Mouse (Mus musculus) kidney, adult 2 months (tissue): ENCODE measurements at regions not wholly inside any gene's neighbourhood (a gene's known extent, or its start where the extent isn't known, plus 50 kb on each side); places are given as distances from the start of the nearest gene placed in this dataset.
A peak's percentile ranks its signal among the peaks of the same experiment; 100 is the strongest.

ENCODE experiments used
- DNase-seq: peaks from one replicate; pipeline ENCODE4 v3.0.0; 2021
- H3K27ac ChIP-seq: fragments of 200-500 bp; 2 replicates; pipeline ENCODE4 v1.5.1; 2012; ENCODE audit warnings: low read depth, low read length, control low read depth, inconsistent platforms; ENCODE audit not compliant: insufficient read depth
- H3K27me3 ChIP-seq: fragments of 200-500 bp; replicated peaks from 2 replicates; pipeline ENCODE4 v1.6.1; 2012; ENCODE audit warnings: mild to moderate bottlenecking, moderate library complexity, low read length, inconsistent platforms; ENCODE audit not compliant: control insufficient read depth, insufficient read depth
- H3K36me3 ChIP-seq: fragments of 200-500 bp; 2 replicates; pipeline ENCODE4 v1.6.1; 2012; ENCODE audit warnings: mild to moderate bottlenecking, moderate library complexity, low read length, inconsistent platforms; ENCODE audit not compliant: control insufficient read depth, insufficient read depth
- H3K4me1 ChIP-seq: fragments of 200-500 bp; 2 replicates; pipeline ENCODE4 v1.6.1; 2011; ENCODE audit warnings: low read length; ENCODE audit not compliant: control insufficient read depth, insufficient read depth
- H3K4me3 ChIP-seq: fragments of 200-500 bp; 2 replicates; pipeline ENCODE4 v1.5.1; 2011; ENCODE audit warnings: mild to moderate bottlenecking, low read depth, low read length, control low read depth; ENCODE audit not compliant: insufficient read depth
- CTCF ChIP-seq: fragments of 200-500 bp; conservative IDR thresholded peaks from 2 replicates; pipeline ENCODE4 v1.5.1; 2011; ENCODE audit warnings: low read depth, mild to moderate bottlenecking, control low read depth, low read length, moderate library complexity, mixed read lengths; ENCODE audit not compliant: insufficient read depth, insufficient read length
- POLR2A ChIP-seq: fragments of 200-500 bp; IDR thresholded peaks from one replicate; pipeline ENCODE4 v1.6.1; 2011; ENCODE audit warnings: low read depth, low read length, control low read depth
- WGBS: fragments of 180-500 bp; shearing (Covaris S2); methylation state at CpG from one replicate; pipeline ENCODE4 v1.1.7; 2018; 5-methylcytosine and 5-hydroxymethylcytosine counted together

- H3K27ac ChIP-seq, result no peak overlapping the region
- H3K36me3 ChIP-seq, result no peaks in the 10 kb centered on the region
- no peak for DNase-seq
- TF ChIP-seq CTCF (peak; percentile 28), POLR2A (no peak)
- no peak overlapping the region for H3K4me3 ChIP-seq
- 58% methylated on average over 4 of the region's 4 CpGs for whole genome bisulfite sequencing
- no peaks in the 10 kb centered on the region for H3K27me3 ChIP-seq
- H3K4me1 ChIP-seq, result no peaks in the 10 kb centered on the region
Measured at GRCm38 (mm10) chr1:69775589-69775988, 51.2 kb upstream of the Spag16 start.
